Comparison of ENCODE assay signal across 25 mouse cellular contexts in the genomic region with DNA sequence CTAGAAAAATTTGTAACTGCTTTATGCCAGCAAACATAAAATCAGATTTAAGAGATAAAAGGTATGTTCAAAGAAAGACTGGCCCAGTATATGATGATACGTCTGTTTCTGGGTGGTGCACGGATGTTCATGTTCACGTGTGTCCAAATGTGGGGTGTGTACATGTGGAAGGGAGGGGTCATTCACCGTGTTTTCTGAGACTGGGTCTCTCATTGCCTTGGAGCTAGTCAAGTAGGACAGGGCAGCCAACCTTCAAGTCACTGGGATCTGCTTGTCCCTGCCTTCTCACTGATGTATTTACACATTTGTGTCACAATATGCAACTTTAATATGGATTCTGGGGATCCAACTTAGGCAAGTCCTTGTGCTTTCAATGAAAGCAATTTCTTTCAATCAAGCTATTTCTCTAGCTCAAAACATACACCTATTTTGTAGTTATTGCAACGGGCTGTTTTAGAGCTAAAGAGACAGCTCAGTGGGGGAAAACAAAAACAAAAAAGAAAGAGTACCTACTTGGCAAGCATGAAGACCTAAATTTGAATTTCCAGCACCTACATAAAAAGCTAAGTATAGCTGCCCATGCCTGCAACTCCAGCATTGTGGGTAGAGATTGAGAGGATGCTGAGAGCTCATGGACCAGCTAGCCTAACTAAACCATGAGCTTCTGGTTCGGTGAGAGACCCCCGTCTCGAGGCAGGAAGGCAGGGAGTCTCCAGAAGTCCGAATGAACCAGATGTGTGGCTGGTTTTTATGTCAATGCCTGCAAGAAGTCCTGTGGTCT.
"Had no signal": no experiment of that assay in that cellular context is flagged by ENCODE, and none has a peak within 500 bp of the region (broad histone marks: within the 10 kb centered on the region; RNA-seq: fewer than 3 reads in every experiment).

No protein-coding gene starts in this region.

- H3K4me1 ChIP-seq: heart, embryonic 10.5 days; heart, embryonic 13.5 days; heart, embryonic 15.5 days; hindbrain, embryonic 13.5 days; hindbrain, embryonic 15.5 days; kidney, embryonic 15.5 days; limb, embryonic 10.5 days; limb, embryonic 12.5 days had no signal

- DNase-seq: gastrocnemius, postnatal 14 days; gastrocnemius, postnatal 36 days; heart, adult 18-20 months; heart, postnatal 14 days; heart, postnatal 36 days; kidney, adult 11 months; kidney, adult 2 months; kidney, adult 9 months; kidney, postnatal 10 days; kidney, postnatal 25 days; kidney, postnatal 4 days; liver; liver, embryonic 13.5 days had no signal

- ATAC-seq: hindbrain, postnatal 0 days had no signal

- H3K9ac ChIP-seq: heart, embryonic 13.5 days; heart, embryonic 15.5 days; hindbrain, embryonic 13.5 days; hindbrain, embryonic 15.5 days; kidney, embryonic 15.5 days; limb, embryonic 12.5 days; liver, embryonic 13.5 days; liver, embryonic 15.5 days had no signal

- H3K36me3 ChIP-seq: heart, embryonic 10.5 days; hindbrain, embryonic 13.5 days; hindbrain, embryonic 15.5 days; limb, embryonic 10.5 days; limb, embryonic 12.5 days had no signal

- H3K9me3 ChIP-seq: heart, embryonic 10.5 days; heart, embryonic 13.5 days; heart, embryonic 15.5 days; hindbrain, embryonic 13.5 days; hindbrain, embryonic 15.5 days; kidney, embryonic 15.5 days; limb, embryonic 10.5 days; limb, embryonic 12.5 days; liver, embryonic 13.5 days; liver, embryonic 15.5 days had no signal

- H3K27ac ChIP-seq: heart, embryonic 10.5 days; heart, embryonic 13.5 days; heart, embryonic 15.5 days; hindbrain, embryonic 13.5 days; hindbrain, embryonic 15.5 days; hindbrain, postnatal 0 days; kidney, embryonic 15.5 days; layer of hippocampus, adult 2 months; limb, embryonic 10.5 days; limb, embryonic 12.5 days; liver, embryonic 13.5 days; liver, embryonic 15.5 days had no signal

- H3K27me3 ChIP-seq: heart, embryonic 13.5 days; heart, embryonic 15.5 days; hindbrain, embryonic 13.5 days; hindbrain, embryonic 15.5 days; kidney, embryonic 15.5 days; limb, embryonic 12.5 days; liver, embryonic 13.5 days; liver, embryonic 15.5 days had no signal

- H3K4me2 ChIP-seq: heart, embryonic 13.5 days; heart, embryonic 15.5 days; hindbrain, embryonic 13.5 days; hindbrain, embryonic 15.5 days; kidney, embryonic 15.5 days; limb, embryonic 12.5 days; liver, embryonic 11.5 days; liver, embryonic 13.5 days; liver, embryonic 15.5 days had no signal

- H3K4me3 ChIP-seq: heart, embryonic 10.5 days; heart, embryonic 13.5 days; heart, embryonic 15.5 days; hindbrain, embryonic 13.5 days; hindbrain, embryonic 15.5 days; kidney, embryonic 15.5 days; layer of hippocampus, adult 2 months; limb, embryonic 10.5 days; limb, embryonic 12.5 days; liver, embryonic 13.5 days; liver, embryonic 15.5 days had no signal
